Mouse (Mus musculus): ENCODE measurements around the gene Depdc5. TPM values are rescaled to one million over a fixed set of nuclear protein-coding genes. Genes with fewer than 3 reads are reported as not detected.

The Depdc5 gene
- polyA plus RNA-seq, 1 experiment: 16.2 TPM

DNA sequence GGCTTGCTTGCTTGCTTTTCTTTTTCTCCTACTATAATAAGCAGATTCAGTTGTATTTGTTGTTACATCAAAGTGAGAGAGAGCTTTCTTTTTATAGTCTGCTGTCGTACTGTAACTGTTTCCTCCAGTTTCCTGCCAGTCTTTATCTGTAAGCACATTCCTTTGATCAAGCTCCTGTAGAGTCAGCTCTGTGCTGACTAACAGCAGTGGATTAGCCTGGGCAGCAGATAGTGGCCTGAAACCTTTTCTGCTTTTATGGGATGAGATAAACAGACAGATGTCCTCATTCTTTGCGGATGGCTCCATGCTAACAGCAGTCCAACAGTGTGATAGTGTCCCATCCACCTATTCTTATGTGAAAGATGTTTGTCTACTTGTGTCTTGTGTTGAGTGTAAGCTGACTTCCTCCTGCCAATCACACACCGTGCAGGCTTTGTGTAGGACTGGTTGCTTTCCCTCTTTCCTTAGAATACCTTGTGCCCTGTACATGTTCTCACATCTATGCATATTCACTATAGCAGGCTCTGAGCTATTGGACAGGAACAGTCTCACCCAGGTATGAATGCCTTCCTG is 87.3 kb downstream of the Depdc5 start:
- Histone ChIP-seq H3K27ac (replicated peaks; ENCODE audit: low read depth, low read length) (no peak overlapping the region), H3K4me3 (ENCODE audit: insufficient read depth, low read depth, low read length) (no peak overlapping the region)

DNA sequence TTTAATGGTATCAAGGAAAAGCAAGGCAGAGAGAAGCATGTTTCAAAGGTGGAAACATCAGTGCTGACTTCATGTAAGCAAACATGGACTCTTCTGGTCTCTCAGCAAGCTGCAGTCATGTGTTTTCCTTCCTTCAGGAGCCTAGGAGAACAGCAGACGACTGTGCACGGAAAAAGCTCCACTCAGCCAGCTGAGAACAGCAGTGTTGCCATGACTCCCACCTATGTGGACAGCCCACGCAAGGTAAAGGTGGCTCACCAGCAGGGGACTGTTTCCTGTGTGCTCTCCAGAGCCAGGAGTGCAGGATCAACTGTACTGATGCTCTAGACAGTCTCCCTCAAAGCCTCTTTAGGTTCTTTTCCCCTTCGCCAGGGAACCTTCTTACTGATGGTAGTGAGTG is 92.2 kb downstream of the Depdc5 start:
- Histone ChIP-seq H3K27ac (replicated peaks; ENCODE audit: low read depth, low read length) (no peak overlapping the region), H3K4me3 (ENCODE audit: insufficient read depth, low read depth, low read length) (no peak overlapping the region), H3K4me1 (ENCODE audit: control insufficient read depth, insufficient read depth, insufficient read length, low read length) (no peaks in the 10 kb centered on the region)

More for the DNA sequence above, 87.3 kb downstream of the Depdc5 start:
- H3K4me1 ChIP-seq (ENCODE audit: control insufficient read depth, insufficient read depth, insufficient read length, low read length): no peaks in the 10 kb centered on the region

DNA sequence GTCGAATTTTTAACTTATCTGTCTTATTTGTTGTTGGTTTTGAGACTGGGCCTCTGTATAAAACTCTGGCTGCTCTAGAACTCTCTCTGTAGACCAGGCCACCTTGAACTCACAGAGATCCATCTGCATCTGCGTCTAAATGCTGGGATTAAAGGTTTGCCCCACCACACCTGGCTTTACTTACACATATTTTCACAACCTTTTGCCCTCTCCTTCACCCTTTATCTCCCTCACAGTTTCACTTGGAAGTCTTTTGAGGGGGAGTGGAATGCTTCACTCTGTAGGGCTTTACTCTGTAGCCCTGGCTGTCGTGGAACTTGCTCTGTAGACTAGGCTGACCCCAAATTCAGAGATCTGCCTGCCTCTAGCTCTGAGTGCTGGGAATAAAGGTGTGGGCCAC is 98.1 kb downstream of the Depdc5 start:
- no peak overlapping the region for H3K27ac ChIP-seq (replicated peaks; ENCODE audit: low read depth, low read length)
- H3K4me1 ChIP-seq (ENCODE audit: control insufficient read depth, insufficient read depth, insufficient read length, low read length): no peaks in the 10 kb centered on the region
- H3K4me3 ChIP-seq (ENCODE audit: insufficient read depth, low read depth, low read length): no peak overlapping the region

DNA sequence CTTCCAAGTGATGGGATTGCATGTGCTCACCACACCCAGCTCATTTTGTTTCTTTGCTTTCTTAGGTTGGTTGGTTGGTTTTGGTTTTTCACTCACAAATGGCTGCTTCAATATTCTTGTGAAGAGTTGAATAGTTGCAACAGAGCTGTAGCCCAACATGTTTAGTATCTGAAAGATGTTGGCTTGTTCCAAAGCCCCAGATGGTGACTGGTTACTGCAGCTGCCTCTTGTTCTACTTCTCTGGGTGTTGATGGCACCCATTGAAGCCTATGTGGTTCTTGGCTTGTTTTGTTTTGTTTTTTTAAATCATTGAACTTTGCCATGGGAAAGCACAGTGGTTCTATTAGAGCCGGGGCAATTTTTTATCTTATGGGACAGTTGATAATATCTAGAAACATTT is 99.1 kb downstream of the Depdc5 start:
- Histone ChIP-seq H3K27ac (replicated peaks; ENCODE audit: low read depth, low read length) (no peak overlapping the region), H3K4me3 (ENCODE audit: insufficient read depth, low read depth, low read length) (no peak overlapping the region), H3K4me1 (ENCODE audit: control insufficient read depth, insufficient read depth, insufficient read length, low read length) (no peaks in the 10 kb centered on the region)

DNA sequence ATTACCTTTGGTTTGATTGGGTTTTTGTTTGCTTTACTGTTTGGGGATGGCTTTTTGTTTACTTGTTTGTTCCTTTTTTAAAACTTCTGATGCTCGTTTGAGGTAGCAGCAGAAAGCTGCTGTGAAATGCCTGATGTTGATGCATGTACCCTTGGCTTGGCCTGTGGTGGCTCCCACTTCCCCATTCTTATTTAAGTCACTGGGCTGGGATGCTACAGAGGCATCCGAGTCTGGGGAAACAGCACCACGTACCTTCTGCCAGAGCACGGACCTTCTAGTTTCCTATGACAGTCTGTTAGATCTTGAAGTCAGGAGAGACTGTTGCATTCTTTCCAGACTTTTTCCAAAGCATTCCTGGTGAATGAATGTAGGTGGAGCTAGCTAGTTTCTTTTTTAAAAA is 113.0 kb downstream of the Depdc5 start:
- no peaks in the 10 kb centered on the region for H3K4me1 ChIP-seq (ENCODE audit: control insufficient read depth, insufficient read depth, insufficient read length, low read length)
- no peak overlapping the region for H3K4me3 ChIP-seq (ENCODE audit: insufficient read depth, low read depth, low read length)
- H3K27ac ChIP-seq (replicated peaks; ENCODE audit: low read depth, low read length): no peak overlapping the region

DNA sequence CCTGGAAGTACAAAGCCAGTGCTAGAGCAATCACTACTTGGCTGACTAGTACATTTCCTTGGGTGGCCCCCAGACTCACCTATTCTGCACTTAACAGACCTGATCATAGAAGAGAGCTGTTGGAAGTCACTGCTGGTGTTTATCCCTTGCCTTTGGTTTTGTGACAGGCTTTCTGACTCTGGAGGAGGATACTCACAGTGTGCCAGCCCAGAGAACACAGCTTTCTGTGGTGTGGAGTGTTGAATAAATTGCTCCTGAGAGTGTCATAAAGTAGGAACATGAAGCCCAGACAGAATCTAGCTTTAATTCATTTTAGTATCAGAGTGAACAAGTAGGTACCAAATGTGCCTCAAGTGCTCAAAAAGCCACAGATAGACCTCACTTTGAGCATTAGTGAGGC is 113.7 kb downstream of the Depdc5 start:
- no peak overlapping the region for H3K4me3 ChIP-seq (ENCODE audit: insufficient read depth, low read depth, low read length)
- H3K27ac ChIP-seq (replicated peaks; ENCODE audit: low read depth, low read length): no peak overlapping the region
- no peaks in the 10 kb centered on the region for H3K4me1 ChIP-seq (ENCODE audit: control insufficient read depth, insufficient read depth, insufficient read length, low read length)

DNA sequence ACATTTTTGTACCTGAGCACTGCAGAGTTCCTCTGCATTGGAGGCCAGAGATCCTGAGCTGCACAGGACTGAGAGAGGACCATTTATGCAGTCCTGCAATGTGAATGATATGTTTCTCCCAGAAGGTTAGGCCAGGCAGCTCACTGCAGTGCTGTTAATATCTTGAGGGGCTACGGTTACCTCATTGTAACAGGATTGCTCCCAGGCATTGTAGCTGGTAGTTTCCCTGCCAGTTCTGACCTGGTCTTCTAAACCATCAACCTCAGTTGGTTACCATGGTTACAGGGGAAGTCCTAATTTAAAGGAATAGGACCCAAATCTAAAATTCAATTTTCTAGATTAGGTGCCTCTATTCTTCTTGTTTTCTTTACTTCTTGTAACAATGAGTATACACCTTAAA is 121.9 kb downstream of the Depdc5 start:
- Histone ChIP-seq H3K4me1 (ENCODE audit: control insufficient read depth, insufficient read depth, insufficient read length, low read length) (no peaks in the 10 kb centered on the region), H3K4me3 (ENCODE audit: insufficient read depth, low read depth, low read length) (no peak overlapping the region), H3K27ac (replicated peaks; ENCODE audit: low read depth, low read length) (no peak overlapping the region)

DNA sequence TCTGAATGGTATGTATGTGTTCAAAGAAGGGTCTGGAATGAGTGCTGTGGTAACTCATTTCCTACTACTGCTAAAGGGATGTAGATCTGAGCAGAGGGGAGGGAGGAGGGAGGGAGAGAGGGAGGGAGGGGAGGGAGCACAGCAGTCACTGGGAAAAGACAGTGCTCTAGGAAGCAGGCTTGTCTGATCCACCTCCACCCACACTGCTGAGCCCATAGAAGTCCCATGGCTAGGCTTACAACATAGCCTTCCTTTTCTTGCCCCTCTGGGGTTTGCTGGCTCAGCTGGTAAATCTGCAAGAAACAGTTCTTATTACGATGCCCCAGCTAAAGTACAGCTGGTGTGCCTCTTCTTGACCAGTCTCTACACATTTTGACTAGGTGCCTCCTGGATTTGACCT is 124.4 kb downstream of the Depdc5 start:
- H3K4me1 ChIP-seq (ENCODE audit: control insufficient read depth, insufficient read depth, insufficient read length, low read length): no peaks in the 10 kb centered on the region
- H3K4me3 ChIP-seq (ENCODE audit: insufficient read depth, low read depth, low read length): no peak overlapping the region
- no peak overlapping the region for H3K27ac ChIP-seq (replicated peaks; ENCODE audit: low read depth, low read length)

DNA sequence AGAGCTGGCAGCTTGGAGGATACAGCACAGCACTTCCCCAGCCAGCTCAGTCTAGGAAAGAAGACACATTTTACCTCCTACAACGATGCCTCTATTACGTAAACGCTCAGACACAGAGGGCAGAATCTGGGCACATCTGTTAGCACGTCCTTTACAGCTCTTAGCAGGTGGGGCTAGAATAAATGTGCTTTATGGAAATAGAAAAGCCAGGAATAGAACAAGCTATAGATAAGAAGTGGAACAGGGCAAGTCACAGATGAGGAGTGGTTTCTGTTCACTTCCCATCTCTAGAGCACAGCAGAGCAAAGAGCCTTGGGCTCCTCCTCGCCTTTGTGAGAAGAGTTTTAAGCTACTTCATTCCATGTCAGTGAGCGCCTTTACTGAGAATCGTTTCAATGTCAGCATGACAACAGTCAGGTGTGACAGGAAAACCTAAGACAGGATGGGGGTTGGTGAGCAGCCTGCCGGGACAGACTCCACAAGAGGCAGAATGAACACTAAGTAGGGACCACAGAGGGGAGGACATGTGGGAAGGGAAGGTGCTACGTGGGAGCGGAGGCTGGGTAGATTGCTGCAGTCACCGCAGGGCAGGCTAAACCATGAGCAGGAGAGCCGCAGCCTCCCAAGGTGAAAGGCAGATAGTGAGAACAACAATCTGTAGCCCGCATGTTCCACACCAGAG is 126.6 kb downstream of the Depdc5 start:
- no peak overlapping the region for H3K27ac ChIP-seq (replicated peaks; ENCODE audit: low read depth, low read length)

DNA sequence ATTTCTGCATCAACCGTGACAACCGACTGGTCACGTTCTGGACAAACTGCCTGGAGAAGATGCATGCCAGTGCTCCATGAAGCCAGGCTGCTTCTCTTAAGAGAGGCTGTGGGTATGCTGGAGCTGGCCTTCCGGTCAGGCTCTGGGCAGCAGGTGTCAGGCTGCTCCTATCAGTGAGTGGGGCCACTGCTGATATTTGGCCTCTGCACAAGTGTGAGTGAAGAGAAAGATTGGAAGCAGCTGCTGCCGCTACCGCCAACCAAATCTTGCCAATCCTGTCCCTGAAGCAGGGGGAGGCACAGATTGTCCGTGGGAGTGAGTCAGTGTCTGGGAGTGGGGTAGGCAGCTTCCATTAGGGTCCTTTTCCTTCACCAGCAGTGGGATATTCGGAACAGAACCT is 127.7 kb downstream of the Depdc5 start:
- H3K4me3 ChIP-seq (ENCODE audit: insufficient read depth, low read depth, low read length): no peak overlapping the region
- no peak overlapping the region for H3K27ac ChIP-seq (replicated peaks; ENCODE audit: low read depth, low read length)
- H3K4me1 ChIP-seq (ENCODE audit: control insufficient read depth, insufficient read depth, insufficient read length, low read length): no peaks in the 10 kb centered on the region

More for the DNA sequence above, 126.6 kb downstream of the Depdc5 start:
- no peak overlapping the region for H3K4me3 ChIP-seq (ENCODE audit: insufficient read depth, low read depth, low read length)
- no peaks in the 10 kb centered on the region for H3K4me1 ChIP-seq (ENCODE audit: control insufficient read depth, insufficient read depth, insufficient read length, low read length)

DNA sequence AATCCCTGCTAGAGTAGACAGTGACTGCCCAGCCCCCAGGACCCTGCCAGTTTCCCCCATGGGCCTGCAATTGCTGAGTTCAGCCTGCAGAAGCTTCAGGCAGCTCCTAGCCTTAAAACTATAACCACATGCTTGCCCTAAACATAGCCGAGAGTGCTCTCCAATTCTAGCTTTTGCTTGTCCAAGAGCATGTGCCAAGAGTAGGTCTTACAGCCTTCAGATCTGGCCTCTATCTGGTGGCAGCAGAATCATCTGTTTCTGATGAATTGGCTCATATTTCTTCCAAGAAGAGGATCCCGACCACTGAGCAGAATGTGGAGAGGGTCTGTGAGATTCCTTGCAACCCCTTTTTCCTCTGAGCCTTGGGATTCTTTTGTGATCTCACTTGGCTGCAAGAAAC is 131.0 kb downstream of the Depdc5 start:
- no peak overlapping the region for H3K27ac ChIP-seq (replicated peaks; ENCODE audit: low read depth, low read length)
- H3K4me1 ChIP-seq (ENCODE audit: control insufficient read depth, insufficient read depth, insufficient read length, low read length): no peaks in the 10 kb centered on the region
- H3K4me3 ChIP-seq (ENCODE audit: insufficient read depth, low read depth, low read length): no peak overlapping the region

DNA sequence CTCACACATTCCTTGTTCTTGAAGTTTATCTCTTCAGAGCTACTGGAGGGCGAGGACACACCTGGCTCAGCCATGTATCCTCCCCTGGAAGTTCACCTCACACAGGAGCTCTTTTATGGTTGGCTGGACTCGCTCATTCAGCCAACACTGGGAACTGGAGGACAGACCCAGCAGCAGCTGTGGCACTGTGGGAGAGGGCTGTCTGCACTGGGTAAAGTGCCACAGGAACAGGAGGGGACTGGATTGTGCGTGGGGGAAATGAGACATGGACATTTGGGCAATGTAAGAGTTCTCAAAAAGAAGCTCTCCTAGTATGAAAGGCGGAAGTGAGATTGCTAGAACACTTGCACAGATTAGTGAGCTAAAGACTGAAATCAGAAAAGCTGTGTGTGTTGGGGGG is 132.3 kb downstream of the Depdc5 start:
- Histone ChIP-seq H3K27ac (replicated peaks; ENCODE audit: low read depth, low read length) (no peak overlapping the region), H3K4me3 (ENCODE audit: insufficient read depth, low read depth, low read length) (no peak overlapping the region), H3K4me1 (ENCODE audit: control insufficient read depth, insufficient read depth, insufficient read length, low read length) (no peaks in the 10 kb centered on the region)

DNA sequence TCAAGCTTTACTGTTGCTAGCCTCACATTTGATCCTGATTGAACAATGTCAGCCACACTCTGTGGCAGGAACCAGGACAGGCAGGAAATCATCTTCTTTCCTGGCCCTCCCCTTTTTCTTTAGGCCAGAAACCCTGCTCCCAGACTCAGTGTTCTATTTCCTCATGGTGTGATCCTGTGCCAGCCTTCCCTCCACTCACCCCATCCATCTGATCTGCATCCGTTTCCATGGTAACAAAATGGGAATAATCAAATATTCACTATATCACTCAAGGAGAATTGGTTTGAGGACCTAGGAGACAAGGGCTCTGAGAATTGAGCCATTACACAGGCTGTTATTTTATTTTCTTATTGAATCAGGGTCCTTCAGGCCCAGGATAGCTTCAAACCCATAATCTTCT is 133.1 kb downstream of the Depdc5 start:
- Histone ChIP-seq H3K4me1 (ENCODE audit: control insufficient read depth, insufficient read depth, insufficient read length, low read length) (no peaks in the 10 kb centered on the region), H3K4me3 (ENCODE audit: insufficient read depth, low read depth, low read length) (no peak overlapping the region), H3K27ac (replicated peaks; ENCODE audit: low read depth, low read length) (no peak overlapping the region)

DNA sequence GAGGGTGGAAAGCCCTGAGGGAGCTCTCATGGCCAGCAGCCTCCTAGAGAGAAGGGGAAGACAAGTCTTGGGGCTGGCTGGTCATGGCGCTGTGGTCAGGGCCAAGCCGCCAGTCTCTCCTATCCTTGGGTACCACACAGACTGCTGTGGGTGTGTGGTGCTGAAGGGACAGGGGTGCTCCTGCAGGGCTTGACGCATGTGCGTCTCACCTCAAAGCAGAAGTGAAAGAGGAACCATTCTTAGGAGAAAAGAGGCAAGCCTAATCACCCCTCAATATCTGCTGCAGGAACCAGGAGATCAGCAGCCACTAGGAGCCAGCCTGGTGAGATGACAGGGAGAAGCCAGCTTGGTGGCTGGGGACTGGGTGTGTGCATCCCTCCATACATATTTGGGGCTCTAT is 134.2 kb downstream of the Depdc5 start:
- Histone ChIP-seq H3K27ac (replicated peaks; ENCODE audit: low read depth, low read length) (no peak overlapping the region), H3K4me3 (ENCODE audit: insufficient read depth, low read depth, low read length) (no peak overlapping the region), H3K4me1 (ENCODE audit: control insufficient read depth, insufficient read depth, insufficient read length, low read length) (no peaks in the 10 kb centered on the region)

DNA sequence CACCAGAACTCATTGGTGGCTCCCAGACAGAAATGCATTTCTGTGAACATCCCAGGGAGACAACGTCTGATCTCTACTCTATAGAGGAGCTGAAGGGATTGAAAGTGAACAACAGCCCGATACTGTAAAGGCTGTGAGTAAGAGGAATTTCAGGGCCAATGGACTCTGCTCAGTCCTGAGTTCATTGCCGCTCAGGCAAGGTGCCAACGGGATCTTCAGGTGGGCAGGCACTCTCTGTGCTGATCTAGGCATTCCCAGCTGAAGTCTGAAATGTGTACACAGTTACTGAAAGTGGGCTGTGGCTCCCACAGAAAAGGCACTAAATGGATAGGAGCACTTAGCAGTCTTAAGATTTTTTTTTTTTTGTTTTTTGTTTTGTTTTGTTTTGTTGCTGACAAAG is 135.3 kb downstream of the Depdc5 start:
- Histone ChIP-seq H3K4me1 (ENCODE audit: control insufficient read depth, insufficient read depth, insufficient read length, low read length) (no peaks in the 10 kb centered on the region), H3K27ac (replicated peaks; ENCODE audit: low read depth, low read length) (no peak overlapping the region), H3K4me3 (ENCODE audit: insufficient read depth, low read depth, low read length) (no peak overlapping the region)

DNA sequence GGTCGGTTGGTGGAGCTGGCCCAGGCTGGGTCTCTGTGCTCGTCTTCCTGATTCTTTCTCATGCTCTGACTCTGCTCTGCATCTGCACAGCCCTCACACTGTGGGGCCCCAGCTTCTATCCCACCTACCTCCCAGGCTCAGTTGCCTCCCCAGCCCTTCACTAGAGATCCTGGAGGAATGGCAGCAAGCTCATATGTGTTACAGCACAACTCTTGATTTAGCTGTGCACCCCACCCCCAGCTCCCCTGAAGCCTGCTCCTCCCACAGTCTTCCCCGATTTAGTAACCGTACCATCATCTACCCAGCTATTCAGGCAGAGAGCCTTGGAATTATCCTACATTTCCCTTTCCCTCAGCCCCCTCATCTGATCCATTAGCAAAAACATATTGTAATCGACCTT is 137.6 kb downstream of the Depdc5 start:
- Histone ChIP-seq H3K4me1 (ENCODE audit: control insufficient read depth, insufficient read depth, insufficient read length, low read length) (no peaks in the 10 kb centered on the region), H3K27ac (replicated peaks; ENCODE audit: low read depth, low read length) (no peak overlapping the region), H3K4me3 (ENCODE audit: insufficient read depth, low read depth, low read length) (no peak overlapping the region)

Measured in brown adipose tissue, adult 24 weeks (tissue).